Mouse (Mus musculus) frontal cortex, adult 2 months (tissue): ENCODE measurements around the gene Chrne. TPM values are rescaled to one million over a fixed set of nuclear protein-coding genes. Genes with fewer than 3 reads are reported as not detected.

Experiments
- DNase-seq, 2 experiments: peaks; one replicate each; pipeline ENCODE4 v3.0.0; 2022; ENCODE audit warnings: low spot score in 1 of 2; ENCODE audit errors: extremely low spot score in 1 of 2
- polyA plus RNA-seq: library from polyadenylated mRNA; depleted of rRNA; stranded (reverse); fragments of >200 nt; gene quantifications from 2 replicates; pipeline ENCODE4 v1.2.3, GENCODE M21; 2012; rRNA removed

Gene Chrne
- 0.30 and 0.42 TPM in 2 replicates for polyA plus RNA-seq

DNA sequence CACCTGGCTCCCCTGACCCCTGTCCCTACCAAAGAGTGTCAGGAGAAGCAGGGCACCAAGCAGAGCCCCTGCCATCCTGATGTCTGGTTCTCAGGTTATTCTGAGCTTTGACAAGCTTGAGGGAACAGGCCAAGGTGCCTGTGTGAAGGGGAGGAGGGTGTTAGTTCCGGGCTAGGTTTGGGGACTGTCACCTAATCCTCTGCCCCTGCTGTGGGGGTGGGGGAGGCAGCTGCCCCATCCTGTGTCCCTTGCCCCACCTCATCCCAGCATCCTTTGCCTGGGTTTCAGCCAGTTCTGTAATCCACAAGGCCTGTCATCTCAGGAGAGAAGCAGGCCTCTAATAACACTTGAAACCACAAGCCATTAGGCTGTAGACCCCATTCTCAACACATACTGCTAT, at the start of gene Chrne:
Gene Chrne, minus strand, starts transcription at position 116 of the 400 bp plus-strand sequence.
- no peak for DNase-seq

DNA sequence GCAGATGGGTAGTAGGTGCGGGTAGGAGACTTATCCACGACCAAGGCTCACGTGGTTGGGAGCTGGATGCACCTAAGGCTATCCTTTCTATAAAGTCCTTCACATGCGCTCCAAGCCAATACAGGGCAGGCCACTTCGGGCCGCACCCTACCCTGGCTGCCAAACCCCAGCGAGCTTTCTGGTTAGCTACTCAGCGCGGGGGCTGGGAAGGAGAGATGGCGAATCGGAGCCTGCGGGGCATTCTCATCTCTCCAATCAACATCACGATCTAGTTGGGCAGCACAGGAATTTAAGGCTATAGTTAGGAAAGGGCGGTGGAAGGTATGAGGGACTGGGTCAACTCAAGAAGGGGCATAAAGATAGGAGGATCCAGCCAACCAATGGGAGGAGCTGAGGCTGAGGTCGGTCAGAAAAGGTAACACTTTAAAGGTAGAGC, 49.3 kb upstream of the Chrne start:
- DNase-seq = no peak

DNA sequence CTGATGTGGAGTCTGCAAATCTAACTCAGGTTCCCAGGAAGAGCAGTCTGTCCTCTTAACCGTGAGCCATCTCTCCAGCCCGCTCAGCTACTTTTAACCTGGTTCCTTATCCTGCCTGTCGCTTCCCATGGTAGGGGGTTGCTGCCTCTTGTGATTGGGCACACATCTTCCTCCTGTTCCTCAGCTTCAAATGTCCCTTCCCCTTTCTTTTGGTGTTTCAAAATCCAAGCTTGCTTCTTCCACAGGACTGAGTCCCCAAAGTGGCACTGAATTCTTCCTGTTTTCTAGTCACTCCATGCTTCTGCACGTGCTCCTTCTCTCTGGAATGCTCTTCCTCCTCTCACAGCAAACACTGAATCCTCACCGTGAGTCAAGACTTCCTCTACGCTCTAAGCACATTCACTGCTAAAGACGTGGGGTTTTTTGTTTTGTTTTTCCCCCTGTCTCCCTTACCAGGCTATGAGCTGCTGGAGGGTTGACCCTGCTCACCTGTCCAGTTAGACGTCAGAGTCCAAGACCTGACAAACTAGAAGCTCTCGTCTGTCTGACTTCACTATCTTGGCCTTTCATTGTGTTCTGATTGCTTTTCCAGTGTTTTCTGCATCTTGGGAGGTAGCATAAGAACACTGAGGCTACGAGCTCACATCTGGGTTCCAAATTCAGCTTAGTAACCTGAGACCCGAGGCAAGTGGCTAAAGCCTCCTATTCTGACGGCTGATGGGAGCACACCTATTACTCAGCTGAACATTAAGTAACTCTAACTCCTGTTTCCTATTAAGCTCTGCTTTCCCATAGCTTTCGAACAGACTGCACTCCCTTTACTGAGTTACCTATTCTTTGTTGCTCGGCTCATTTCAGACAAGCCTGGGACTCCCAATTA, 48.5 kb upstream of the Chrne start:
- DNase-seq = no peak

DNA sequence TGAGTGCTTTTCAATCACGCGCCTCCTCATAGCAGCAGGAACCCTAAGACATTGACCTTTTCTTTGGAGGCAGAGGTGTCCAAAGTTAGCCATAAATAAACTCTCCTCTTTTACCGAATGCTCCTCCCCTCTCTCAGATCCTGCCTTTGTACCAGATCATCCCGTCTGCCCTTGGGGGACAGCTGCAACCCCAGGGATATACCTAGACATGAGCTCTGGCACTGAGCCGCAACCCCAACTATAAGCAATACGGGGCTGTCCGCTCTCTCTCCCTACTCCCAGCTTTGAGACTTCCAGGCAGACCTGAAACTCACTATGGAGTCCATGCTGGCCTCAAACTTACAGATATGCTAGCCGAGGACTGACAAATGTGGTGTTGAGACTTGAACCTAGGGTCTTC, 47.7 kb upstream of the Chrne start:
- no peak for DNase-seq

DNA sequence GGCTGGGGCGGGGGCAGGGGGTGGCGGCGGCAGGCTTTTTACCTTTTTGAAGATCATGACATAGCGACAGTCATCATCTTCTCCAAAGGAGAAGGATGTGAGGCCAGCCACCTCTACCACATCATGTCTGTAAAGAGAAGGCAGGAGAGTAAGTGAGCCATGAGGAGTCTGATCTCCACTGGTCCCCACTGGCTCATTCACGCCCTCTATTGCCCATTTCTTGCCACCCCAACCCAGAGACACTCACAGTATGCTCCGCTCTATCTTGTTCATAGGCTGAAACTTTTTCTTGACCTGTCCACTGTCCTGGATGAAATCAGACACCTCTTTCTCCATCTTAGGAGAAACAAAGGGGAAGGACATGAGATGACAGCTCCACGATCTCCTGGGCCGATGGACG, 45.7 kb upstream of the Chrne start:
- DNase-seq = no peak

DNA sequence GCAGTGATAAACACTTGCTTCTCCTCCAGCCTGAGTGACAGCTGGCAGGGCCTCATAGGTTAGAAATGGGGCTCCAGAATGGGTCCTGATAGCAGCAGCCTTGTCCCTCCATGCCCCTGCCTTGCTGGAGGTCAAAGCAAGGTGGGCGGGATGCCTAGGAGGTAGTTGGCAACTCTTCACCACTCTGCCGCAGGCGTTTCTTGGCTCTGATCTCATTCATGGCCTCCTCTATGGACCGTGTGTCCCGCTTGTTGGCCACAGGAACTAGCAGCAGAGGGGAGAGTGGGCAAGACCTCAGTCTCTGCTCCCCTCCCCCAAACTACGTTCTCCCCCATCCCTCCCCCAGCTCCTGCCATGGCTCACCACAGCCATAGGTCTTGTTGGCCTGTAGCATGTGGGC, 44.9 kb upstream of the Chrne start:
- DNase-seq = no peak

DNA sequence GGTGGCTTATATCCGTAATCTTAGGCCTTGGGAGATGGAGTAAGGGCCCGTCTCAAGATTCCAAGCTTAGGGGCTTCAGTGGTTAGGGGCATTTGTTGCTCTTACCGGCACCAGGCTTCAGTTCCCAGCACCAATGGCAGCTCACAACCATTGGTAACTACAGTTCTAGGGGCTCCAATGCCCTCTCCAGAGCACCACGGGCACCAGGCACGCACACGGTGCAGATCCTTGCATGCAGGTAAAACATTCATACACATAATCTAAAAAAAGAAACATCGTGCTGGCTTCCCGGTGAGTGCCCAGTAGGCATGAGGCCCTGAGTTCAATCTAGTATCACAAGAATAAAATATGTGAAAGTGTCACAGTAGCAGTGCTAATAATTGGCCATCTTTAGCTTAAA, 44.1 kb upstream of the Chrne start:
- no peak for DNase-seq

DNA sequence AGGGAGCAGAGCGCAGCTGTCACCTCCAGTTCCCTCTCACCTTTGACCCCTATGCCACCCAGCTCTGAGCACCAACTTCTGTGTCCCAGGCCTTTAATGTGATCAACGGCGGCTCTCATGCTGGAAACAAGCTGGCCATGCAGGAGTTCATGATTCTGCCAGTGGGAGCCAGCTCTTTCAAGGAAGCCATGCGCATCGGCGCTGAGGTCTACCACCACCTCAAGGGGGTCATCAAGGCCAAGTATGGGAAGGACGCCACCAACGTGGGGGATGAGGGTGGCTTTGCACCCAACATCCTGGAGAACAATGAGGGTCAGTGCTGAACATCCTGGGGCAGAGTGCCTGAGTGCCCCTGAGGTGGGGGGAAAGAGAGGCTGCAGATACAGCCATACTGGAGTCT, 41.6 kb upstream of the Chrne start:
- no peak for DNase-seq

DNA sequence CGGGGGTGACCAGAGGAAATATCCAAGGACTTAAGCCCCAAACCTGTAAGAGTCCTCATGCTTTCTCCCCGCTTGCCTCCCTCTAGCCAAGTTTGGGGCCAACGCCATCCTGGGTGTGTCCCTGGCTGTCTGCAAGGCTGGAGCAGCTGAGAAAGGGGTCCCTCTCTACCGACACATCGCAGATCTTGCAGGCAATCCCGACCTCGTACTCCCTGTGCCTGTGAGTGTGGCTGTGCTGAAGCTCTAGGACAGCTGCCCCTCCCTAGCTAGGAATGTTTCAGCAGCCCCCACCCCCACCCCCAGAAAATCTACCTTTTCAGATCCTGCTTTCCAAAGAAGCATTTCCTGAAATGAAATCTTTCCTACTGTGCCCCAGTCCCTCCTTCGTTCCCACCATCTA, 39.9 kb upstream of the Chrne start:
- DNase-seq = no peak

DNA sequence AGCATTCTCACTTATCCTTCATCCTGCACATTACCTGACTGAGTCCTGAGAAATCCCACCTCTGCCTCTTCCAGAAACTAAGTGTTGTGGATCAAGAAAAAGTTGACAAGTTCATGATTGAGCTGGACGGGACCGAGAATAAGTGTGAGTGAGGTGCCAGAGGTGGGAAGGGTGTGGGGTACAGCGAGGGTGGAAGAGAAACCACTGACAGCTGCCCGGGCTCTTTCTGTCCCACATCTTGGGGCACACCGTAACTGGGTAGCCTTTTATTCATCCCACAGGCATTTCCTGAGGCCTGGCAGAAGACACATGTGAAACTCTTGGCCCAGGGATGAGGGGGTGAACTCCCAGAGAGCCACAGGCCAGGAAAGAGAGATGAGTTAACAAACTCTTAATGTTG, 39.5 kb upstream of the Chrne start:
- DNase-seq = no peak

DNA sequence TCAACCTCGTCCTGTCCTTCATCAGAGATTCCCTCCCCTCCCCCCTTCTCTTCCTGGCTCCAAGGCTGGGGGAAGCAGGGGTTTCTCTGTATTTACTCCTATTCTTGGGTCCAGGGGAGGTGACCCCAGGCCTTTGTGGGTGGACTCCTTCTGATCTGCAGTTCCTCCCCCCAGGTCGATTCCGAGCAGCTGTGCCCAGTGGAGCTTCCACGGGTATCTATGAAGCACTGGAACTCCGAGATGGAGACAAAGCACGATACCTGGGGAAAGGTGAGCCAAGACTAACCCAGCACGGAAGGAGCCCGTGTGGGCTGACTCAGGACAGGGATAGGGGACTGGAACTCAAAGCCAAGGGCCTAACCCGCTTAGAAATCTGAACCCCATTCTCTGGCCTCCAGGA, 39.0 kb upstream of the Chrne start:
- DNase-seq = no peak

DNA sequence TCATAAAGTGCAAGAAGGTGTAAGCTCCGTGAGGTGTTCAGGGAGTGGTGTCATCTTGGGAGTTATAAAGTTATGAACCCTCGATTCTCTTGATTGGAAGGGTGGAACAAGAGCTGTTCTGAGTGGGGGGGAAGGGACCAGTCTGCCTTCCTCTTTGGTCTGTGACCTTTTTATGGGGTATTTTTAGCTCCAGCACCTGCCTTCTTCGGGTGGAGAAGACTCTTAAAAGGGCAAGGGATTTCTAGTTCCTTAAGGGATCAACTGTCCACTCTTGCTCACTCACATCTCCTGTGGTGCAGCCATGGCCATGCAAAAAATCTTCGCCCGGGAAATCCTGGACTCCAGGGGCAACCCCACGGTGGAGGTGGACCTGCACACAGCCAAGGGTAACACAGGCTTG, 38.6 kb upstream of the Chrne start:
- DNase-seq = no peak

DNA sequence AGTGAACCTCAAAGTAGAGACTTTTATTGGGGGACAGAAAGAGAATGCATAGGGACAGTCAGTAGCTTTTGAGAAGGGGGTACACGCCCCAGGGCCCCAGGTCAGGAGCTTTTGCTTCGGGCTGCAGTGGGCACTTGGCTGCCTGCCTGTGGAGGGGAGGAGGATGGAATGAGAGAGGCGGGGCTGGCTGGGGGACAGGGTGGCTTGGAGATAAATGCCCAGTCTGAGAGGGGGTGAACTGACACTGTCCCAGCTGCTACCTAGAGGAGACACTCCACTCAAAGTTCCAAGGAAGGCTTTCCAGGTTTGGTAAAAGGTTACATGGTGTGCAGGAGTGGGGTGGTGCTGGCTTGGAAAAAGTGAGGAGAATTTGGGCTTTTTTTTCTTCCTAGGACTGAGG, 37.9 kb upstream of the Chrne start, which contains the start of gene Eno3:
Gene Eno3, plus strand, starts transcription at position 239 of the 400 bp plus-strand sequence.
- no peak for DNase-seq

DNA sequence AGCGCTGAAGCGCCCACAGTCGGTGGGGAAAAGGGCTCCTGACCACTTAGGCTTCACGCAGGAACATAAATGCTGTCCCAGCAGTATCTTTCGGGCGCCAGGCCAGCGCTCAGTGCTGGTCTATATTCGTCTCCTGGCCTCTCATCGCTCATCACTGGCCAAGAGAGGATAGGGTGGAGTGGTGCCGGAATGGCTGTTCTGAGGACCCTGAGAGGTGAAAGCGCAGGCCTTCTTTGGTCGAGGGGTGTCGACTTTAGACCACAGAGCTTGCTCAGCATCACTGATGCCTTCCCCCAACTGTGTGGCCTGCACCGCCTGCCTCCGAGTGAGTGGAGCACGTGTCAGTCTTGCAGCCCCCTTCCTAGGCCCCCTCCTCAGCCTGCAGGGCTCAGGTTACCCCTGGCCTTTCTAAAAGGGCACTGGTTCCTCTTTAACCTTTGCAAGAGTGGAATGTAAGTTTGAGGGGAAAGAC, 37.5 kb upstream of the Chrne start:
- DNase-seq = no peak

DNA sequence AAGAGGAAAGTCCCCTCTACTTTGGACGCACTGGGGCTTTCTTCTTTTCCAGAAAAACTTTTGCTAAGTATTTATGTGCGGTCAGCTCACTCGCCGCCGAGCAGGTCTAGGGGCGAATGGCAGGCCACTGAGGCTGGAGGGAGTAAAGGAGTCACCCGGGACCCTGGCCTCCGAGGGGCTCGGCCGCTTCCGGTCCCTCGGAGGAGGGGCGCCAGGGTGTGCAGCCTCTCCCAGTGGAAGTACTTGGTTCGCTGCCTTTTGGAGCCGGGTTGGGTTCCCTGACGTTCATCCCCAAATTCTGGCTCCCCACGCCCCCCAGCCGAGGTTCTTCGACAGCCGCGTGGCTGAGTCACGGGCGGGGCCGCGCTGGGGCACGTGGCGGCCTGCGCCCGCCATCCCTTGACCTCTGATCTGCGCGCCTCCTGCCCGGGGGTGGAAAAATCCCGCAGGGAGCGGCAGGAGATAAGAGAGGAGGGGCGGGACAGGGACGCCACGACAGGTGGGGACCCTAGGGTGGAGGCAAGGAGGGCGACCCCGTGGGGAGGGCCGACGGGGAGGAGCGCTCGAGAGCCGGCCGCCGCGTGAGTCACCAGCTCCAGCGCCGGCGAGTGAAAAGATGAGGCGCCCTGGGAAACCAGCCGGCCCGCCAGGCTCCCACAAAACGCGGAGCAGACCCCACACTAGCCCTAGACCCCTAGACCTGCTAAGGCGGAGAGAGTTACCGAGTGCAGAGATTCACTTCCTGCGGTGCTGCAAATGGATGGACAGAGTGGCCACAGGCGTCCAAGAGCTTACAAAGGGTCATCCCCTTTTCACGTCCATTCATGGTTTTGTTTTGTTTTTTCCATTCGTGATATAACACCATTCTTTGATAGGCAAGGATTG, 36.8 kb upstream of the Chrne start:
- DNase-seq = no peak

DNA sequence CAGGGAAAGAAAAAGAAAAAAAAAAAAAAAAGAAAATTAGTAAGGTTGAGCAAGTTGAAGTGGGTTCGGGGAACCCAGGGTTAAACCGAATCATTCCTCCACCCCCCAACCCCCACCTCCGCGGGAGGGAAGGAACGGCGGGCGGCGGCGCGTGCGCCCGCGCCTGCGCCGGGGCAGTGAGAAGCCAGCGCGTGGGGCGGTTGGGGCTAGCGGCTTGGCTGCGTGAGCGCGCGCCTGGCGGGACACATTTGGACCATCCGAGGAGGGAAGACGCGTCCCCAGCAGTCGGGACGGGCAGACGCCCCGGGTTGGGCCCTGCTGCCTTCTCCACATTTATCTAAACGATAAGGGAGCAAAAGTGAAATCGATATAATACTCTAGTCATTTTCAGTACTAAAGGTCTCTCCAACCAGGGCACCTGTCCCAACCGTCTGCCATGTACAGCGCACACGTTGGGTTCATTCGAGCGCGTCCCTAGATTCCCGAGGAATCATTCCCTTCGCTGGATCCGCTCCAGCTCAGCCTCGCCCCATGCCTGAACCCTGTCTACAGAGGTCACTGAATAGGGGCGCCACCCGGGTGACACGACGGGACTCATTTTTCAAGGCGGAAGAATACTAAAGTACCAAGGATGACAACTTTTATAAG, 36.0 kb upstream of the Chrne start:
- DNase-seq = peak in 1 of 2 experiments; percentile 72

DNA sequence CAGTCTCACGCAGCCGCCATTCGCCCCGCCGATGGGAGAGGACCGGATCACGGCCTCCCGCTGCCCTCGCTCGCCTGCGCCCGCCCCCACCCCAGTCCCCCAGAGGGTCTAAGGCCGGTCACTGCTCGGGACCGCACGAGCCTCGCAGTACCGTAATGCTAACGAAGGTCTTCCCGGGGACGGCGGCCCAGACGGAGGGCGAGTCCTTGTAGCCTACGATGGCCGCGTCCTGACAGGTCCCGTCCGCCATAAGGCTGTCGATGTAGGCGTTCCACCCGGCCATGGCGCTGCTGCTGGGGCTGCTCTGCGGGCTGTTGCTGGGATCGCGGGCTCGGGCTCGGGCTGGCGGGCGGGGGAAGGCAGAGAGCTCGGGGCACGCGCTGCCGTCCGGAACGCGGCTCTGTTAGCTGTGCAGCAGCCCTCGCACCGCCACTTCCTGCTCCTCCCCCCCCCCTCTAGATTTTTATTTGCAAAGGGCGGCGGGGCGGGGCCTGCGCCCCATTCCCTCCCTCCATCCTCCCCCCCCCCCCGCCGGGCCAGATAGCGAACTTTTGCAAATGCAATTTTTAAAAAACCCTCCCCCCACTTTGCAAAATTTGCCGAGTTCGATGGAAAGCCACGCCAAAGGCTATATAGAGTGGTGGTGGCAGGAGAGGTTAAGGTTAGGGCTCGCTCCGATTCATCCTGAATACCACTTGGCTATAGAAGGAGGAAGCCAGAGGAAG, 35.3 kb upstream of the Chrne start, which contains the start of gene Pfn1:
Gene Pfn1, minus strand, starts transcription at position 447 of the 725 bp plus-strand sequence.
- peak in 1 of 2 experiments; percentile 72 for DNase-seq

DNA sequence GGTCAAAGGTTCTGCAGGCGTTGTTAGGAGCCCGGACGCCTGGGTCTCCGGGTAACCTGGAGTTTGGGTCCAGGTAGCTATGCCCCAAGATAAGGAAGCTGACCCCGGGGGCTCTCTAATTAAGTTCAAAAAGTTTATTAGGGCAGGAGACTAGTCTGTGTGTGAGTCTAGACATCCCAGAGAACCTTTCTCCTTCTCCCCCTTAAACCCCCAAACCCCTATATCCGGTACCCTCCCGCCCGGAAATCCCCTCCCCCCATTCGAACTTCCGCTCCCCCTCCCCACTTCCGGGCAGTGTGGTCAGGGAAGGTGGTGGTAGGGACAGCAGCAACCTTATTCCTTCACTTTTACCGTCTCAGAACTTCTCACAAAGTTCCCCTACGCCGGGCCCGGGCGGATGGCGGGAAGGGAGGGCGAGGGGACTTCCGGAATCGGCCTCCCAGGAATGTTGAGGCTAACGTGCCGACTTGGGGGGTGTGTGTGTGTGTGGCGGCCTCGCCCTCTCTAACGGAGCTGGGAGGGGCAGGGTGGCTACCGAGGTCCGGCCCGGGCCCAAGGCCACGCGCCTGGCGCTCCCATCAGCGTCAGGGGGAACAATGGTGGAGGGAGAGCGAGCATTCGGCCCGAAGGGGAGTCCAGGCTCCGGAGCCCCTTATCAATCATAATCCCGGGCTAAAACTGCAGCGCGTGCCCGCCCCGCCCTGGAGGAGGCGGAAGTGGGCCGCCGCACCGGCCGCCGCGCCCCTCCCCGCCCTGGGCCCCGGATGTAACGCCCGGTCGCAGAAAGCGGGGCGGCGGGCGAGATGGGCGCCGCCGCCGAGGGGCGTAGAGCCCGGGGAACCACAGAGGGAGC, 34.6 kb upstream of the Chrne start:
- no peak for DNase-seq

DNA sequence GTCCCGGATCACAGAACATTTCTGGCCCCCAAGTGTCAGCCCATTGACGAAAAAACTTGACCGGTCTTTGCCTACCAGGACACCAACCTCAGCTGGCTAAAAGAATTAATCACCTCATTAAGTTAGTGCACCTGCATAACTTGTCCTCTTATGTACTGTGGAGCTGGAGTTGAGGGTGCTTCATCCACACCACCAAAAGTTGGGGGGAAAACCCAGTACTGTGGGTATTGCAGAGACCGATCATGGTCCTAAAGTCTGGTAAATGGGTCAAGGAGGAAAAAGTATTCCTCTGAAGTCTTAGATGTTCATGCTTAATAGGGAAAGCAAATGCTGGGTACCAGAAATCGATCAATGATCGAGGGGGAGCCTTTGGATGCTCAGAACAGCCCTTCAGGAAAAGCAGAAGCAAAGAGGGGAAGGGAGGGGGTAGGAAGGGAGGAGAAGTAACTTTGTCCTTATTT, 33.9 kb upstream of the Chrne start:
- DNase-seq = no peak
